Mouse (Mus musculus) midbrain, embryonic 12.5 days (tissue): ENCODE results near the gene Phb. TPM values are rescaled to one million over a fixed set of nuclear protein-coding genes. Genes with fewer than 3 reads are reported as not detected.

Experiments
- ATAC-seq: fragments of 200-750 bp; cut with Nextera tagmentation; 2 replicates; pipeline ENCODE4 v1.8.0; 2017; ENCODE audit warnings: low read depth, moderate TSS enrichment, moderate library complexity; ENCODE audit not compliant: low FRiP score
- H3K27ac ChIP-seq: fragments of 300-500 bp; sonication (generic); replicated peaks from 2 replicates; pipeline ENCODE4 v1.5.1; 2016; ENCODE audit warnings: mild to moderate bottlenecking
- H3K27me3 ChIP-seq: fragments of 300-500 bp; sonication (generic); 2 replicates; pipeline ENCODE4 v1.6.1; 2016; ENCODE audit warnings: mild to moderate bottlenecking
- H3K36me3 ChIP-seq: fragments of 300-500 bp; sonication (generic); 2 replicates; pipeline ENCODE4 v1.6.1; 2016
- H3K4me1 ChIP-seq: fragments of 300-500 bp; sonication (generic); 2 replicates; pipeline ENCODE4 v1.6.1; 2016
- H3K4me2 ChIP-seq: fragments of 300-500 bp; sonication (generic); replicated peaks from 2 replicates; pipeline ENCODE4 v1.6.1; 2016; ENCODE audit warnings: mild to moderate bottlenecking, moderate library complexity
- H3K4me3 ChIP-seq: fragments of 300-500 bp; sonication (generic); 2 replicates; pipeline ENCODE4 v1.5.1; 2016; ENCODE audit warnings: mild to moderate bottlenecking
- H3K9ac ChIP-seq: fragments of 300-500 bp; sonication (generic); replicated peaks from 2 replicates; pipeline ENCODE4 v1.6.1; 2016; ENCODE audit warnings: mild to moderate bottlenecking, moderate library complexity
- H3K9me3 ChIP-seq: fragments of 300-500 bp; sonication (generic); 2 replicates; pipeline ENCODE4 v1.6.1; 2016; ENCODE audit warnings: mild to moderate bottlenecking
- WGBS: fragments of 180-500 bp; shearing (Covaris S2); methylation state at CpG from one replicate; pipeline ENCODE4 v1.1.7; 2016; 5-methylcytosine and 5-hydroxymethylcytosine counted together
- polyA plus RNA-seq: library from polyadenylated mRNA; unstranded; fragments of >200 nt; fragmentation: Nextera tagmentation; extraction: Ambion mirVana; gene quantifications from 2 replicates; pipeline ENCODE4 v1.2.1, GENCODE M21; 2016

The Phb gene
- polyA plus RNA-seq, 1 experiment from 2014 or later: 176 TPM

- peaks cover 24% of the 10 kb centered on the region for H3K4me1 ChIP-seq
- no peak for ATAC-seq
- peak overlapping the region; percentile 93 for H3K4me3 ChIP-seq
- no peaks in the 10 kb centered on the region for H3K27me3 ChIP-seq
- WGBS: 47% methylated on average over 7 of the region's 7 CpGs
- H3K4me2 ChIP-seq: peak overlapping the region; percentile 95
- H3K36me3 ChIP-seq: no peaks in the 10 kb centered on the region
- H3K9me3 ChIP-seq: no peaks in the 10 kb centered on the region
- peak overlapping the region; percentile 98 for H3K9ac ChIP-seq
- no peak overlapping the region for H3K27ac ChIP-seq
Observed at GRCm38 (mm10) chr11:95714411-95714810, 47.7 kb downstream of the Phb start.

GRCm38 (mm10) chr11:95716136-95716535 is 49.4 kb downstream of the Phb start:
- no peak for ATAC-seq
- WGBS: 70% methylated on average over 8 of the region's 8 CpGs
- no peak overlapping the region for H3K4me2 ChIP-seq

GRCm38 (mm10) chr11:95719356-95719755 is 52.6 kb downstream of the Phb start:
- no peaks in the 10 kb centered on the region for H3K9me3 ChIP-seq
- no peaks in the 10 kb centered on the region for H3K27me3 ChIP-seq
- no peak overlapping the region for H3K4me2 ChIP-seq
- H3K4me3 ChIP-seq: no peak overlapping the region
- no peaks in the 10 kb centered on the region for H3K36me3 ChIP-seq
- peaks cover 17% of the 10 kb centered on the region for H3K4me1 ChIP-seq
- no peak for ATAC-seq
- H3K27ac ChIP-seq: no peak overlapping the region
- H3K9ac ChIP-seq: no peak overlapping the region
- 92% methylated on average over 3 of the region's 3 CpGs for WGBS

More at GRCm38 (mm10) chr11:95716136-95716535, 49.4 kb downstream of the Phb start:
- Histone ChIP-seq H3K9me3 (no peaks in the 10 kb centered on the region), H3K27me3 (no peaks in the 10 kb centered on the region), H3K27ac (no peak overlapping the region), H3K9ac (no peak overlapping the region), H3K4me3 (no peak overlapping the region), H3K4me1 (peaks cover 24% of the 10 kb centered on the region), H3K36me3 (no peaks in the 10 kb centered on the region)

GRCm38 (mm10) chr11:95723287-95723686 is 56.5 kb downstream of the Phb start, which contains the start of gene B130006D01Rik:
B130006D01Rik (plus strand) TSS chr11:95723587.
- H3K27me3 ChIP-seq: no peaks in the 10 kb centered on the region
- H3K4me3 ChIP-seq: no peak within 1 kb of the TSS
- WGBS: 94% methylated on average over 5 of the region's 5 CpGs
- no peaks in the 10 kb centered on the region for H3K4me1 ChIP-seq
- H3K9ac ChIP-seq: no peak within 1 kb of the TSS
- H3K9me3 ChIP-seq: no peaks in the 10 kb centered on the region
- ATAC-seq: no peak
- no peaks in the 10 kb centered on the region for H3K36me3 ChIP-seq
- H3K4me2 ChIP-seq: no peak within 1 kb of the TSS
- no peak within 1 kb of the TSS for H3K27ac ChIP-seq

- Histone ChIP-seq H3K4me1 (no peaks in the 10 kb centered on the region), H3K4me2 (no peak overlapping the region), H3K36me3 (no peaks in the 10 kb centered on the region), H3K27ac (no peak overlapping the region), H3K9ac (no peak overlapping the region), H3K9me3 (no peaks in the 10 kb centered on the region), H3K4me3 (no peak overlapping the region), H3K27me3 (no peaks in the 10 kb centered on the region)
- ATAC-seq: no peak
- WGBS: 95% methylated on average over 4 of the region's 4 CpGs
Observed at GRCm38 (mm10) chr11:95724466-95724865, 57.7 kb downstream of the Phb start.

- whole genome bisulfite sequencing: 82% methylated on average over 4 of the region's 4 CpGs
Observed at GRCm38 (mm10) chr11:95726156-95726555, 59.4 kb downstream of the Phb start.

GRCm38 (mm10) chr11:95727947-95728346 is 61.2 kb downstream of the Phb start:
- Histone ChIP-seq H3K27ac (no peak overlapping the region), H3K4me2 (no peak overlapping the region), H3K36me3 (no peaks in the 10 kb centered on the region), H3K9ac (no peak overlapping the region), H3K27me3 (no peaks in the 10 kb centered on the region), H3K4me3 (no peak overlapping the region), H3K4me1 (no peaks in the 10 kb centered on the region), H3K9me3 (no peaks in the 10 kb centered on the region)
- WGBS: 95% methylated on average over 5 of the region's 5 CpGs
- no peak for ATAC-seq

More at GRCm38 (mm10) chr11:95726156-95726555, 59.4 kb downstream of the Phb start:
- H3K4me3 ChIP-seq: no peak overlapping the region
- no peaks in the 10 kb centered on the region for H3K4me1 ChIP-seq
- H3K36me3 ChIP-seq: no peaks in the 10 kb centered on the region
- H3K9me3 ChIP-seq: no peaks in the 10 kb centered on the region
- no peaks in the 10 kb centered on the region for H3K27me3 ChIP-seq
- H3K4me2 ChIP-seq: no peak overlapping the region
- no peak overlapping the region for H3K9ac ChIP-seq
- H3K27ac ChIP-seq: no peak overlapping the region
- ATAC-seq: no peak

GRCm38 (mm10) chr11:95728916-95729907 is 62.5 kb downstream of the Phb start:
- Histone ChIP-seq H3K4me1 (no peaks in the 10 kb centered on the region), H3K27ac (no peak overlapping the region), H3K4me3 (no peak overlapping the region), H3K4me2 (no peak overlapping the region), H3K9ac (no peak overlapping the region), H3K27me3 (no peaks in the 10 kb centered on the region), H3K36me3 (no peaks in the 10 kb centered on the region), H3K9me3 (no peaks in the 10 kb centered on the region)
- no peak for ATAC-seq
- WGBS: 86% methylated on average over 12 of the region's 12 CpGs

Other genes with a start within 250 kb of the Phb start
- 0.68 and 0.77 TPM in 2 replicates for gene Nxph3, start 152.4 kb upstream of the Phb start, polyA plus RNA-seq
- gene Ngfr, start 79.2 kb upstream of the Phb start, polyA plus RNA-seq: 21.7 and 24.0 TPM in 2 replicates
- 28.2 and 29.4 TPM in 2 replicates for gene Zfp652, start 45.7 kb downstream of the Phb start, polyA plus RNA-seq
- 1.2 and 1.6 TPM in 2 replicates for gene B130006D01Rik, start 56.6 kb downstream of the Phb start, polyA plus RNA-seq
- not detected in 2 replicates for gene Phospho1, start 157.5 kb downstream of the Phb start, polyA plus RNA-seq
- gene Gngt2, start 170.3 kb downstream of the Phb start, polyA plus RNA-seq: 2.6 and 4.1 TPM in 2 replicates
- gene Abi3, start 175.5 kb downstream of the Phb start, polyA plus RNA-seq: 1.8 TPM in 2 replicates
- not detected in 2 replicates for gene B4galnt2, start 247.9 kb downstream of the Phb start, polyA plus RNA-seq